Mouse (Mus musculus) heart, adult 11 months (tissue): ENCODE results near the gene Pnmal2.
A peak's percentile ranks its signal among the peaks of the same experiment; 100 is the strongest.

Source experiments
- DNase-seq: peaks from one replicate; pipeline ENCODE4 v3.0.0; 2022

The Pnmal2 gene

DNA sequence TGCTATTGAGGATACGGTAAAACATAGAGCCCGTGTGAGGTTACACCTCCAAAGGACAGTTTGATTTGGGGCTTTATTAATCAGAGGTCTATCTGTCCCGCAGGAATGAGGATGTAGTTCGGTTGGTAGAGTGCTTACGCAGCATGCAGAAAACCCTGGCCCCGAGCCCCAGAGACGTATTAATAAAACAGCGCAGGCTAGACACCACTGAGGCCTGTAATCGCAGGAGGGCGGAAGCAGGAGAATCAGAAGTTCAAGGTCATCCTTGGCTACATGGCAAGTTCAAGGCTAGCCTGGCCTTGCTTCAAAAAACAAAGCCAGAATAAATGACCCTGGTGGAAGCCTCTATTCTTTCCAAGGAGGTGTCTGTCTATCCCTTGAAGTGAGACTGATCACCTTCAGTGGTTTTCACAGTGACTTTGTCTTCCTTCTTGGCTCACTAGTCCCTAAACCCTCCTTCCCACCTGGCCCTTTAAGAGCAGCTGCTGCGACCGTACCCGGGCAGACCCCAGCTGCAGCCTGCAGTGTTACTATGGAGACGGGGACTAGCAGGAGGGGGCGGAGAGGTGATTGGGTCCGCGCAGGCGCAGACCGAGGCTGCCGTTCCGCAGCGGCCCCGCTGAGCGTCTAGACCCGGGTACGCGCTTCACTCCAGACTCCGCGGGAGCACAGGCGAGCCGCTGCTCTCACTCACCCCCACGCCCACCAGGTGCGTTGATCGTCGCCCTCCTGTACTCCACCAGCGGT is at the start of gene Pnmal2:
Gene Pnmal2, plus strand, starts transcription at position 622 of the 747 bp plus-strand sequence.
- peak; percentile 99 for DNase-seq

DNA sequence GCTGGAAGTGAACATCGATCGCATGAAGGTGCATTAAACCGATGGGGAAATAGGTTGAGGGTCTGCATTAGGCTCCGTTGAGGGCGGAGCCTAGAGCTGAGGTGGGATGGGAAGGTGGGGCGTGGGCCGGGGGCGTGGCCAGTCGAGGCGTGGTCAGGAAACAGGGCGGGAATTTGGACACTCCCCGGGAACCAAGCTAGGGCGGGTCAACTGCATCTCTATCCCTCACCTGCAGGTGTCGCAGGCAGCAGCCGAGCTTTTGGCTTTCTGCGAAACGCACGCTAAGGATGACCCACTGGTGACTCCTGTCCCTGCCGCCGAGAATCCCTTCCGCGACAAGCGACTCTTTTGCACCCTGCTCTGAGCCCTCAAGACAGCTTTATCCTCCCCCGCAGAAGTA is 49.5 kb upstream of the Pnmal2 start:
- DNase-seq, result peak; percentile 97

- peak; percentile 96 for DNase-seq
Observed at GRCm38 (mm10) chr7:16895511-16895910, 49.0 kb upstream of the Pnmal2 start.

- peak; percentile 95 for DNase-seq
Observed at GRCm38 (mm10) chr7:16900526-16900925, 44.0 kb upstream of the Pnmal2 start.

GRCm38 (mm10) chr7:16903439-16903955 is 41.0 kb upstream of the Pnmal2 start:
- peak; percentile 92 for DNase-seq

DNA sequence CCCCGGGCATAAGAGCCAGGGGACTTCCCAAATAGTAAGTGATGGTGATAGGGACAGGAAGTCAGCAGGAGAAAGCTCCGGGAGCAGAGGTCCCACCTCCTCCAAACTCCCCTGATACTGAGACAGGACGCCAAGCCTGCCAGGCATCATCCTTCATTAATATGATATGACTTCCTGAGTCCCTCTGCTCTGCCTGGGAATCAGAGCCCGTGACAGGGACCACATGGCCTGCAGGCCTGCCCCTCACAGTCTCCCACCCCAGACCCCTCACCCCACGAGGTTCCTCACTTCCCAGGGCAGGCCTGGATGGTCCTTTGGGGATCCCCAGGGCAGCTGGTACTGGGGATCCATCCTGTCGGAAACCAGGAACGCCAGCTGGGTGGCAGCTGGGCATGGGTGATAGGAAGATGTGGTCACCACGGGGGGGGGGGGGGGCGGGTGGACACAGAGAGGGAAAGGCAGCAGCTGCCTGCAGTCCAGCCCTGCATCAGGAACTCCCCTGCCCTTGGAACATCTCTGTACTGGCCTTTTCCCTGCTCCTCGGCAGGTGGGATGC is 40.3 kb upstream of the Pnmal2 start:
- peak; percentile 95 for DNase-seq

DNA sequence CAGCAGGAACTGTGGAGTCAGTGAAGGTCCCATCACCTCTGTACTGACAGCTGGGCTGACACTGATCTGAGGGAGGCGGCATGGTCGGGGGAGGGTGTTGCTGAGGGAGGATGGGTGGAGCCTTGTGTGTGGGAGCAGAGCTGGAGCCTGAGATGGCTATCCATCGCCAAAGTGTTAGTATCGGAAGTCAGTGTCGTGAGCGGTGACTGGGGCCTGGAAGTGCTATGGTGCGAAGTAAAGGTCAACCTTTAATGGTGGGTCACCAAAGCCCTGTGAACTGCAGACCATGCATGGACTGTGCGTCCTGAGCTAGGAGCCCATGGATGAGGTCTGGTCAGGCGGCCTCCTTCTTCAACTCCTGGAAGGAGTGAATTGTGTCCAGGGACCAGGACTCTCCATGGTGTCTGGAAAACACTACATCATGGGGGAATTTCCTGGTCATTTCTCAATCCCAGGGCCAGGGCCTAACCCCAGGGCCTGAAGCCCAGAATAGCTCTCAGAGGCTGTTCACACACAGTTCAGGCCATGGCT is 38.9 kb upstream of the Pnmal2 start:
- DNase-seq, result peak; percentile 98

DNA sequence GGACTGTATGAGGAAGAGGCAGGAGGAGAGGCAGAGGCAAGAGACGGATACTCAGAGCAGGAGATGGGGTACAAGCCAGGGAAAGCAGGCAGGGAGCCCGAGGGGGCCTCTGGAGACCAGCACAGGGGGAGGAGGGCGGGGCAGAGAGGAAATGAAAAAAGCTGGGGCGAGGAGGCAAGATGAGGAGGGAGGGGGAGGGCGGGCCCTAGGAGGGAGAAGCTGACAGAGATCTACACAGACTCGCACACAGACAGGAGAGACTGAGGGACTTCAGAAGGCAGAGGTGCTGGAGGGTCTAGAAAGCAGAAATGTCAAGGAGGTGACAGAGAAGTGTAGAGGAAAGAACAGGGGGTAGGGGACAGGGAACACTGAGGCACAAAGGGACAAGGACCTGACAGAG is 38.2 kb upstream of the Pnmal2 start, which contains the start of gene Ptgir:
Gene Ptgir, plus strand, starts transcription at position 210 of the 400 bp plus-strand sequence.
- peak; percentile 99 for DNase-seq

DNA sequence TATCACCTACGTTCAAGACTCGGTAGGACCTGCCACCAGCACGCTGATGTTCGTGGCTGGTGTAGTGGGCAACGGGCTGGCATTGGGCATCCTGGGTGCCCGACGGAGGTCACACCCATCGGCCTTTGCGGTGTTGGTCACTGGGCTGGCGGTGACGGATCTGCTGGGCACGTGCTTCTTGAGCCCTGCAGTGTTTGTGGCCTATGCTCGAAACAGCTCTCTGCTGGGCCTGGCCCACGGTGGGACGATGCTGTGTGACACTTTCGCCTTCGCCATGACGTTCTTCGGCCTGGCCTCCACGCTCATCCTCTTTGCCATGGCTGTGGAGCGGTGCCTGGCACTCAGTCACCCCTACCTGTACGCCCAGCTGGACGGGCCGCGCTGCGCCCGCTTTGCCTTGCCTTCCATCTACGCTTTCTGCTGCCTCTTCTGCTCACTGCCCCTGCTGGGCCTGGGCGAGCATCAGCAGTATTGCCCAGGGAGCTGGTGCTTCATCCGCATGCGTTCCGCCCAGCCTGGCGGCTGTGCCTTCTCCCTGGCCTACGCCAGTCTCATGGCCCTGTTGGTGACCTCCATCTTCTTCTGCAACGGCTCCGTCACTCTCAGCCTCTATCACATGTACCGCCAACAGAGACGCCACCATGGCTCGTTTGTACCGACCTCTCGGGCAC is 37.5 kb upstream of the Pnmal2 start:
- DNase-seq, result peak; percentile 95

- DNase-seq, result no peak
Observed at GRCm38 (mm10) chr7:16907842-16908241, 36.6 kb upstream of the Pnmal2 start.

GRCm38 (mm10) chr7:16908367-16908766 is 36.1 kb upstream of the Pnmal2 start:
- no peak for DNase-seq

GRCm38 (mm10) chr7:16908859-16909258 is 35.6 kb upstream of the Pnmal2 start:
- DNase-seq, result no peak

DNA sequence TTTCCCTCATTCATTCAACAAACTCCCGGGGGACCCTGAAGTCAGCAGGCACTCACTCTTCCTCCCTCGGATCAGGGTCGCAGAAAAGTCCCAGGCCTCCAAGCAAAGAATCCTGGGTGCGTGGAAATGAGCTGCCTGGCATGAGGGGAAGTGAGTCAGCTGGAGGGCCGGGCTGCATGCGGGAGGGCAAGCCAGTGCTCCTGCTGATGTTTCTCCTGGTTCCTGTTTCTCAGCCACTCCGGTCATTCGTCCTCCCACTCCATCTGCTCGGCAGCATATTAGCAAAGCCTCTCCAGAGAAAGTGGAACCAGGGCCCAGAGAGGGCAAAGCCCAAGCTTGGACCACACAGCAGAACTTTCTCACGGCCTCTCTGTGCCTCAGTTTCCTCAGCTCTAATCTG is 34.6 kb upstream of the Pnmal2 start:
- peak; percentile 95 for DNase-seq

DNA sequence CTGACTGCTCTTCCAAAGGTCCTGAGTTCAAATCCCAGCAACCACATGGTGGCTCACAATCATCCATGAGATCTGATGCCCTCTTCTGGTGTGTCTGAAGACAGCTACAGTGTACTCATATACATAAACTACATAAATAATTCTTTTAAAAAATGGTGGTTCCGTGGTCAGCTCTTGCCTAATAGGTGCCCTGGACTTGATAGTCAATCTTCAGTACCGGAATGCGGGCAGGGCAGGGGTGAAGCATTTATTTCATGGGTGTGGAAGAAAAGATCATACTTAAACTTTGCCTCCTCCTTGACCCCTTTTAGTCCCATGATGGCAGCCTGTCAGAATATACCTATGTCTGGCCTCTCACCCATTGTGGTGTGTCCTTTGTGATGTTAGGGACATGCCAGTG is 32.6 kb upstream of the Pnmal2 start:
- DNase-seq, result no peak

GRCm38 (mm10) chr7:16912360-16912759 is 32.1 kb upstream of the Pnmal2 start:
- DNase-seq, result peak; percentile 98

GRCm38 (mm10) chr7:16913806-16914452 is 30.6 kb upstream of the Pnmal2 start:
- DNase-seq, result peak; percentile 97

DNA sequence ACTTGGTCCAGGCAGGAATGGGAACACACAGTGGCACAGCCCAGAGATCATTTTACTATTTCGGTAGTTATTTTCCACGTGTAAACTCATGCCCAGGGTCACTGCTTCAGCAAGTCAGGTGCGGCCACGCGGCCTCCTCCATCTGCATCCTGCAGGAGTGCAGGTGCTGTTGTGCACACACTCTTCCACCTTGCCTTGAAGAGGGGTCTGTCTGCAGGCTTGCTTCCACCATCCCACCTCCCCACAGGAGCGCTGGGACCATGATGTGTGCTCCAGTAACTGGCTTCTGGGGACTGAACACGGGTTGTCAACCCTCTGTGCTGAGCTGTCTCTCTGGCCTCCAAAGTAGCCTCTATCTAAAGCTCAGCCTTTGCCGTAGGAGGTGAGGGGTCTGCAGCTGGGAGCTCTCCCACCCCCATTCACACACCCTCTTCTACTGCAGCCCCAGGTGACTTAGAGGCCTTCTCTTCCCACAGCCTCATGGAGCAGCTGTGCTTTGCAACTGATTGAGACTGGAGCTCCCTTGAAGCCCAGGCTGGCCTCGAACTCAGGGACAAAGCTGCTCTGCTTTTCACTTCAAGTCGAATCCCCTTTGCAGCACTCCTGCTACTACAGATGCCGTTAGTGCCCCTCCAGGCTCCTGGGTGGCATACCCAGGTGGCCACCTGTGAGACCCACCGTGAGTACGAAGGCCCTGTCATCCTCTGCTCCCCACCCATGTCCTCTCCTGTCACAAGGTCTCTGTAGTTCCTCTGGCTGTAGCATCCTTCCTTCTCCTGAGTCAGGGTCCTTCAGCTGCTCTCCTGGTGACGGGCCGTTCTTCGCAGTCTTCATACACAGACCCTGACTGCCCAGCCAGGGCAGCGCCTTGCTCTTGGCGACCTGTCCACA is 29.8 kb upstream of the Pnmal2 start:
- peak; percentile 93 for DNase-seq

- DNase-seq, result peak; percentile 92
Observed at GRCm38 (mm10) chr7:16915461-16916340, 28.8 kb upstream of the Pnmal2 start.

- DNase-seq, result peak; percentile 96
Observed at GRCm38 (mm10) chr7:16916342-16917265, 27.9 kb upstream of the Pnmal2 start.

DNA sequence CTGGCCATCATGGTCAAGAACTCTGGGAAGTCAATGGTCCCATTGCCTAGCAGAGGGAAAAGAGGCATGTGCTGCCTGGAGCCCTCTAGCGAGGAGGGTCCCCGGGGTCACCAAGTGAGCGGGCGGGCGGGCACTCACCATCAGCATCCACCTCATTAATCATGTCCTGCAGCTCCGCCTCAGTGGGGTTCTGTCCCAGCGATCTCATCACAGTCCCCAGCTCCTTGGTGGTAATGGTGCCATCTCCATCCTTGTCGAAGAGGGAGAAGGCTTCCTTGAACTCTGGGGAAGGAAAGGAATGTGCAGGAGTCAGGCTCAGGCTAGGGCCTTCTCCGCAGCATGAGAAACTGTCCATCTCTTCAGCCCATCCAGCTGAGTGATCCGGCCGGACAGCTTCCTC is 27.0 kb upstream of the Pnmal2 start:
- peak; percentile 91 for DNase-seq
